Mouse (Mus musculus) mammary gland, adult 2 months (tissue): ENCODE results near the gene Idh3a. TPM values are rescaled to one million over a fixed set of nuclear protein-coding genes. Genes with fewer than 3 reads are reported as not detected.

Source experiments
- polyA plus RNA-seq: library from polyadenylated mRNA; depleted of rRNA; stranded (reverse); fragments of >200 nt; gene quantifications from 2 replicates; pipeline ENCODE4 v1.2.3, GENCODE M21; 2012; ENCODE audit warnings: low replicate concordance; rRNA removed

Gene Idh3a
- polyA plus RNA-seq: 56.5 and 199 TPM in 2 replicates

GRCm38 (mm10) chr9:54586199-54587061 lies at the start of gene Idh3a:
Gene Idh3a (plus strand): TSS chr9:54586334.

GRCm38 (mm10) chr9:54538684-54539083 lies 47.5 kb upstream of the Idh3a start, which contains the start of gene Sh2d7:
Gene Sh2d7 (plus strand): TSS chr9:54538984.

GRCm38 (mm10) chr9:54559771-54560471 lies 26.2 kb upstream of the Idh3a start, which contains the start of gene Cib2:
Gene Cib2 (minus strand): TSS chr9:54560218.

Other genes with a start within 250 kb of the Idh3a start
- gene Dmxl2, start 84.7 kb upstream of the Idh3a start, polyA plus RNA-seq: 1.4 and 4.6 TPM in 2 replicates
- gene Sh2d7, start 47.4 kb upstream of the Idh3a start, polyA plus RNA-seq: not detected in 2 replicates
- gene Cib2, start 26.1 kb upstream of the Idh3a start, polyA plus RNA-seq: 45.9 and 88.1 TPM in 2 replicates
- gene Acsbg1, start 75.5 kb downstream of the Idh3a start, polyA plus RNA-seq: 16.3 and 23.7 TPM in 2 replicates
- gene Dnaja4, start 112.5 kb downstream of the Idh3a start, polyA plus RNA-seq: 4.6 and 15.4 TPM in 2 replicates
- 19.1 and 46.1 TPM in 2 replicates for gene Wdr61, start 148.2 kb downstream of the Idh3a start, polyA plus RNA-seq
- 11.7 and 22.6 TPM in 2 replicates for gene Crabp1, start 178.4 kb downstream of the Idh3a start, polyA plus RNA-seq